ENCODE assay signal across 19 mouse cellular contexts in the genomic region with DNA sequence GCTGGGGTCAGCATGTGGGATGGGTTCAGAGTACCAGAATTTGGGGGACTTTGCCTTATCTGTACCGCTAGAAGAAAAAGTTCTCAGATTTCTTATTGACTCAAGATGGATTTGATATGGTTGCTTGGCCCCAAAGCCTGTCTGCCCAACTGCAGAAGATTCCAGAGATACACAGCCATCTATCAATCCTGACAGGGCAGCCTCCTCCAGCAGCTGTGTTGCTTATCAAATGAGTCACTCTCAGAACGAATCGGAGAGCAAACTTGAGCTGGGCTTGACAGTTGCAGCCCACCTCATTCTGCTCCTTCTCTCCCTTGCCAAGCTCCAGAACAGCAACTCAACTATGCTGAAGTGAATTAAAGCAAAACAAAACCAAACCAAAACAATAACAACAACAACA.
"Had no signal": no experiment of that assay in that cellular context is flagged by ENCODE, and none has a peak within 500 bp of the region (broad histone marks: within the 10 kb centered on the region; RNA-seq: fewer than 3 reads in every experiment).

No protein-coding gene starts in this region.

- ATAC-seq: liver, postnatal 0 days; midbrain, embryonic 13.5 days; midbrain, embryonic 16.5 days had no signal

- H3K4me1 ChIP-seq: midbrain, embryonic 10.5 days had no signal

- H3K4me2 ChIP-seq: limb, embryonic 12.5 days; limb, embryonic 15.5 days; liver, embryonic 11.5 days; lung, embryonic 14.5 days; midbrain, embryonic 13.5 days had no signal

- H3K9me3 ChIP-seq: limb, embryonic 12.5 days; limb, embryonic 15.5 days; megakaryocyte, embryonic 14.5 days; midbrain, embryonic 10.5 days; midbrain, embryonic 13.5 days had no signal

- H3K27me3 ChIP-seq: limb, embryonic 15.5 days; midbrain, embryonic 13.5 days had no signal

- H3K36me3 ChIP-seq: limb, embryonic 12.5 days; limb, embryonic 15.5 days; midbrain, embryonic 10.5 days; midbrain, embryonic 13.5 days had no signal

- H3K9ac ChIP-seq: limb, embryonic 12.5 days; limb, embryonic 15.5 days; liver, embryonic 14.5 days; liver, postnatal 0 days; lung, embryonic 14.5 days; midbrain, embryonic 13.5 days had no signal

- H3K27ac ChIP-seq: kidney, postnatal 0 days; layer of hippocampus, adult 2 months; limb, embryonic 12.5 days; limb, embryonic 15.5 days; liver, embryonic 14.5 days; midbrain, embryonic 10.5 days; midbrain, embryonic 13.5 days had no signal

- H3K4me3 ChIP-seq: layer of hippocampus, adult 2 months; limb, embryonic 12.5 days; limb, embryonic 15.5 days; megakaryocyte, embryonic 14.5 days; midbrain, embryonic 10.5 days; midbrain, embryonic 13.5 days had no signal

- DNase-seq: kidney, adult 18-20 months; kidney, postnatal 25 days; left cerebral cortex, postnatal 4 days; liver, postnatal 0 days; lung, embryonic 14.5 days; lung, postnatal 10 days; lung, postnatal 36 days; thymus, adult 18-20 months; thymus, postnatal 36 days had no signal
